Mouse (Mus musculus): Measurements from ENCODE around the gene Sgk1.

DNA sequence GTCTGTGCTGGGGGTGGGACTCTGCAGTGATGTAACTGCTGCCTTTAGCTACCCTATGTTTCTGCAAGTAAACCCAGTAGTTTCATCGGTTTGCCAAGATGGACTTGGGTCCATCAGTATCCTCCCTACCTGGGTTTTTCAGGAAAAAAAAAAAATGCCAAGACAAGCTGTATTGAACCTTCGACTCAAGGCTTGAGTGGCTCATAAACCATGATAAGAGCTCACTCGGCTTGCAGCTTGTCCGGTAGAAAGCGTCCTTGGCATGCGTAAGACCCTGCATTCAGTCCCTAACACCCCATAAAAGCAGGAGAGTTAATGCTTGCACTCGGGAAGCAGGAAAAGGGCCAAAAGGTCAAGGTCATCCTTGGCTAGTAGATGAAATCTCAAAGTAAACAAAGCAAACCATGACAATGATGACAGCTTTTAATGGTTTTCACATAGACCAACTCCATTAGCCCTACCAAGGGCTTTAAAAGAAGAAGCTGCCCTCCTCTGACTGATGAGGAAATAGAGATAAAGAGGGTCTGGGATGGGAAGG is 23.5 kb upstream of the Sgk1 start:
- TF ChIP-seq EP300 (IDR thresholded peaks at IDR 0.05) (no peak), CTCF (IDR thresholded peaks at IDR 0.05) (no peak)

Measured in lung, postnatal 0 days (tissue).